Mouse (Mus musculus) T-helper 1 cell (primary cell): ENCODE measurements at regions not wholly inside any gene's neighbourhood (a gene's known extent, or its start where the extent isn't known, plus 50 kb on each side); places are given as distances from the start of the nearest gene placed in this dataset.

Experiments used
- in situ Hi-C: fragments of 300-600 bp; cut with MboI, MseI; formaldehyde crosslinking; loops from one replicate; pipeline ENCODE4 v1.15.1; 2025; ENCODE audit warnings: high pct_unique_total_duplicates

GRCm38 (mm10) chr11:117538732-117539131 lies 54.6 kb downstream of the Gm11733 start:
- in situ Hi-C loops, result no loop called here

GRCm38 (mm10) chr11:117540609-117541008 lies 56.4 kb downstream of the Gm11733 start:
- in situ Hi-C loops, result no loop called here

- in situ Hi-C loops, result no loop called here
Observed at GRCm38 (mm10) chr11:117541205-117541884, 57.2 kb downstream of the Gm11733 start.

GRCm38 (mm10) chr11:117543191-117543590 lies 59.0 kb downstream of the Gm11733 start:
- in situ Hi-C loops, result no loop called here

GRCm38 (mm10) chr11:117544507-117544906 lies 60.3 kb downstream of the Gm11733 start:
- in situ Hi-C loops, result no loop called here

- in situ Hi-C loops, result no loop called here
Observed at GRCm38 (mm10) chr11:117544926-117545325, 60.8 kb downstream of the Gm11733 start.

GRCm38 (mm10) chr11:117551926-117552325 lies 67.8 kb downstream of the Gm11733 start:
- in situ Hi-C loops, result no loop called here

GRCm38 (mm10) chr11:117552430-117552969 lies 68.3 kb downstream of the Gm11733 start:
- in situ Hi-C loops, result no loop called here

- in situ Hi-C loops, result no loop called here
Observed at GRCm38 (mm10) chr11:117554111-117554510, 69.9 kb downstream of the Gm11733 start.

- in situ Hi-C loops, result no loop called here
Observed at GRCm38 (mm10) chr11:117557474-117558381, 73.6 kb downstream of the Gm11733 start.

- in situ Hi-C loops, result loop anchor here (10.0 kb wide), 1 partner anchor 515 kb away; no protein-coding TSS in a partner anchor
Observed at GRCm38 (mm10) chr11:117559839-117560238, 75.7 kb downstream of the Gm11733 start.

- in situ Hi-C loops, result loop anchor here (10.0 kb wide), 1 partner anchor 523 kb away; no protein-coding TSS in a partner anchor
Observed at GRCm38 (mm10) chr11:117567961-117568605, 83.9 kb downstream of the Gm11733 start.

- in situ Hi-C loops, result loop anchor here (10.0 kb wide), 1 partner anchor 524 kb away; no protein-coding TSS in a partner anchor
Observed at GRCm38 (mm10) chr11:117568606-117568991, 84.4 kb downstream of the Gm11733 start.

- in situ Hi-C loops, result loop anchor here (5.0 to 10.0 kb wide), 2 partner anchors 43 to 525 kb away; no protein-coding TSS in a partner anchor
Observed at GRCm38 (mm10) chr11:117569566-117570101, 84.5 kb upstream of the Tnrc6c start.

GRCm38 (mm10) chr11:117571858-117572257 lies 82.2 kb upstream of the Tnrc6c start:
- in situ Hi-C loops, result loop anchor here (5.0 kb wide), 1 partner anchor 40 kb away; no protein-coding TSS in a partner anchor

- in situ Hi-C loops, result loop anchor here (5.0 kb wide), 1 partner anchor 38 kb away; no protein-coding TSS in a partner anchor
Observed at GRCm38 (mm10) chr11:117574721-117575120, 79.4 kb upstream of the Tnrc6c start.

GRCm38 (mm10) chr11:117579121-117579520 lies 75.0 kb upstream of the Tnrc6c start:
- in situ Hi-C loops, result no loop called here

GRCm38 (mm10) chr11:117579720-117580119 lies 74.4 kb upstream of the Tnrc6c start:
- in situ Hi-C loops, result no loop called here

- in situ Hi-C loops, result no loop called here
Observed at GRCm38 (mm10) chr11:117583478-117583877, 70.6 kb upstream of the Tnrc6c start.

- in situ Hi-C loops, result no loop called here
Observed at GRCm38 (mm10) chr11:117585556-117585955, 68.5 kb upstream of the Tnrc6c start.

GRCm38 (mm10) chr11:117586063-117586462 lies 68.0 kb upstream of the Tnrc6c start:
- in situ Hi-C loops, result no loop called here
